Mouse (Mus musculus) gastrocnemius, postnatal 10 days (tissue): Measurements from ENCODE around the gene Nudt4. TPM values are rescaled to one million over a fixed set of nuclear protein-coding genes. Genes with fewer than 3 reads are reported as not detected.
A peak's percentile ranks its signal among the peaks of the same experiment; 100 is the strongest.

Source experiments
- DNase-seq: peaks from one replicate; pipeline ENCODE4 v3.0.0; 2021; ENCODE audit warnings: mixed read lengths
- microRNA-seq, 2 experiments: library from miRNA; unstranded; fragments of <30 nt; microRNA quantifications; one replicate each; pipeline ENCODE4 v1.2.0; 2021
- total RNA-seq, 2 experiments: library from RNA; stranded (reverse); gene quantifications; 2 replicates each; pipeline ENCODE4 v1.2.3; 2021

Nudt4 gene
- total RNA-seq, 2 experiments from 2014 or later: 212 to 218 TPM

- DNase-seq: peak; percentile 84
Measured at GRCm38 (mm10) chr10:95501463-95502081, 62.4 kb downstream of the Nudt4 start, which contains the start of gene Mrpl42. Gene Mrpl42 (minus strand): TSS chr10:95501940.

DNA sequence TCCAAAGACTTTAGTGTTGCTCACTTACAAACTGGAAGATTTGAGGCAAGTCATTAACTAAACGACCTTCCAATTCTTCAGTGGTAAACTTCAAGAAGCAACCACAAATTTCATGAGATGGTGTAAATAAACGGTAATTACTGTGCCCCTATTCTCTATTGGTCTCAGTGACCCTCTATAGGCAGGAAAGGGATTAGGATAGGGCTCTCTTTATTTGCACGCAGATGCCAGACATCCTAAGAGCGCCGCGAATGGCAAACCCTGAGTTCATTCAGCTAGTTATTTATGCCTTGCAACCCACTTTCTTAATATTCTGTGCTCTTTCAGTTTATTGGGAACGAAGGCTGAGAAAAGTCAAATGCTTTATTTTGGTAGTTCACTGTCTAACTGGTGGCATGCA lies 62.9 kb downstream of the Nudt4 start:
- no peak for DNase-seq

Small RNA genes lying within 50 kb of the gene (microRNA-seq; reads per million reads assigned to microRNA genes)
- gene Mir3058: 4.5 to 5.1 reads per million in 2 experiments

Other genes with a start within 250 kb of the Nudt4 start
- gene Cradd, start 240.0 kb downstream of the Nudt4 start, total RNA-seq: 10 to 100 TPM; 12.1 to 14.3 TPM
- gene Socs2, start 147.0 kb downstream of the Nudt4 start, total RNA-seq: 10 to 100 TPM; 13.9 to 21.3 TPM
- 100 to 1,000 TPM; 222 to 273 TPM for gene Mrpl42, start 62.2 kb downstream of the Nudt4 start, total RNA-seq
- 100 to 1,000 TPM; 111 to 139 TPM for gene Ube2n, start 49.0 kb downstream of the Nudt4 start, total RNA-seq
- not detected for gene Anapc15-ps, start 109.3 kb upstream of the Nudt4 start, total RNA-seq